Mouse (Mus musculus): Measurements from ENCODE around the gene Kif26b. TPM values are rescaled to one million over a fixed set of nuclear protein-coding genes. Genes with fewer than 3 reads are reported as not detected.

Gene Kif26b
- polyA plus RNA-seq, 1 experiment: 0.15 TPM

DNA sequence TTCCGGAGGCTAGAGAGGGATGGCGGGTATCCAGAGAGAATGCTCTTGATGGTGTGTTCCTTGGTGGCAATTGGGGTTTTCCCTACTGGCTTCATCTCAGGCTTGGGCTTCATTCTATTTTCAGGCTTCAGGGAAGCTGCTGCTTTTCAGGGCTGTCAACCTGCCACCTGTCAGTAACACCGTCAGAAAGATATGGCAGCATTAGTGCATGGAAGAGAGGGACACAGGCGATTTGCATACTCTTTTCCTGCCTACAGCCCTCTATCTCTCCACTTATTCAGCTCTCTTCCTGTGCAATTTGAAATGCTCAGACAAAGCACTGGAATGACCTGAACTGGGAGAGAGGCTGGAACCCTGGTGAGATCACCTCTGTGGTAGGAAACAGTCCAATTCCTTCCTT is 117.7 kb downstream of the Kif26b start:
- H3K27ac ChIP-seq (ENCODE audit: insufficient read depth, low read depth, low read length): no peak overlapping the region
- H3K4me1 ChIP-seq (ENCODE audit: control insufficient read depth, insufficient read depth, low read length): no peaks in the 10 kb centered on the region
- TF ChIP-seq POLR2A (IDR thresholded peaks at IDR 0.05; ENCODE audit: borderline replicate concordance, low read depth, low read length) (no peak), CTCF (IDR thresholded peaks at IDR 0.05; ENCODE audit: low read depth, low read length) (no peak)
- H3K4me3 ChIP-seq (ENCODE audit: insufficient read depth, low read length): no peak overlapping the region

DNA sequence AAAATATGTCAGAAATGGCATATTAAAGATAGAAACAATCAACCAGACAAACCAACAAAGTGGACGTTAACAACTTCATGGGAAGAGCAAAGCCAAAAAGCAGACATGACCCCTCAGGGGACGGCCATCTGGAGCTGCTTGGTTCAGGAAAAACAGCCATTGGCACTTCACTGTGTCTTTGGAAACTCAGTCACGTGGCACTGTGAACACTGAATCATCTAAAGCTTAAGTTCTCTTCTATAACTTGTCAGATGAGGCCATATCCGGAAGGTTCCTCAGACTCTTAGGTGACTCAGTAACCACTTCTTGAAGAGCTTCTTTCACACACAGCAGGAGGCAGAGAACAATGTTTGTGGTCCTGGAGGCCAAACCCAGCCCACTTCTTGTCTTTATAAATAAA is 126.6 kb downstream of the Kif26b start:
- Histone ChIP-seq H3K4me1 (ENCODE audit: control insufficient read depth, insufficient read depth, low read length) (no peaks in the 10 kb centered on the region), H3K4me3 (ENCODE audit: insufficient read depth, low read length) (no peak overlapping the region), H3K27ac (ENCODE audit: insufficient read depth, low read depth, low read length) (no peak overlapping the region)
- TF ChIP-seq POLR2A (IDR thresholded peaks at IDR 0.05; ENCODE audit: borderline replicate concordance, low read depth, low read length) (no peak), CTCF (IDR thresholded peaks at IDR 0.05; ENCODE audit: low read depth, low read length) (no peak)

DNA sequence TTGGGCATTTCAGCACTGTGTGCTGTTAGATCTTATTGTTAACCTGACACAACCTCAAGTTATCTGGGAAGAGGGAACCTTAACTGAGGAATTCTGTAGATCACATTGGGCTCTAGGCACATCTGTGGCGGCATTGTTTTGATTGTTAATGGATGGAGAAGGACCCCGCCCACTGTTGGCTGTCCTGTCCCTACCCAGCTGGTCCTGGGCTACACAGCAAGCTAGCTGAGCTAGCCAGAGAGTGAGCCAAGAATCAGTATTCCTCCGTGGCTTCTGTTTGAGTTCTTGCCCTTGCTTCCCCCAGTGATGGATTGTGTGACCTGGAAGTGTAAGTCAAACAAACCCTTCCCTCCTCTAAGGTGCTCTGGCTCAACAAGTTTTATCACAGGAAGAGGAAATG is 132.1 kb downstream of the Kif26b start:
- Histone ChIP-seq H3K4me3 (ENCODE audit: insufficient read depth, low read length) (no peak overlapping the region), H3K4me1 (ENCODE audit: control insufficient read depth, insufficient read depth, low read length) (peaks cover 13% of the 10 kb centered on the region)
- TF ChIP-seq POLR2A (IDR thresholded peaks at IDR 0.05; ENCODE audit: borderline replicate concordance, low read depth, low read length): no peak
- TF ChIP-seq CTCF (IDR thresholded peaks at IDR 0.05; ENCODE audit: low read depth, low read length): no peak

DNA sequence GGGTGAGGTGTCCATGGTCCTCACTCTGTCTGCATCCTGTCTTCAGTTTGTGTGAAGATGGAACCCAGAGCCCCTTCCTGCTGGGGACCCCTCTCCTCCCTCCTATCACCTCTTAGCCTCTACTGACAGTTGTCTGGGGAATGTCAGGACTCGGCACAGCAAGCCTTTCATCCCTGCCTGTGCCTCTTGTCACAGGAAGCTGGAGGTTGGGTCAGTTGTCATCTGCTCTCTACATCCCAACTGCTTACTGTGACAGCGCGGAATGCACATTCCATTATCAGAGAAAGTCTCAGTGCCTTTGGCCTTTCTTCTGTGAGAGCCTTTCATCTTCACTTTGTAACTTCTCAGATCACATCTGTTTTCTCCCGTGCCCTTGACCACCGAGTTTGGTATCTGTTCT is 132.6 kb downstream of the Kif26b start:
- no peak overlapping the region for H3K27ac ChIP-seq (ENCODE audit: insufficient read depth, low read depth, low read length)
- H3K4me1 ChIP-seq (ENCODE audit: control insufficient read depth, insufficient read depth, low read length): peaks cover 13% of the 10 kb centered on the region
- H3K4me3 ChIP-seq (ENCODE audit: insufficient read depth, low read length): no peak overlapping the region
- no peak for TF ChIP-seq POLR2A (IDR thresholded peaks at IDR 0.05; ENCODE audit: borderline replicate concordance, low read depth, low read length)
- TF ChIP-seq CTCF (IDR thresholded peaks at IDR 0.05; ENCODE audit: low read depth, low read length): no peak

More for the DNA sequence above, 132.1 kb downstream of the Kif26b start:
- no peak overlapping the region for H3K27ac ChIP-seq (ENCODE audit: insufficient read depth, low read depth, low read length)

DNA sequence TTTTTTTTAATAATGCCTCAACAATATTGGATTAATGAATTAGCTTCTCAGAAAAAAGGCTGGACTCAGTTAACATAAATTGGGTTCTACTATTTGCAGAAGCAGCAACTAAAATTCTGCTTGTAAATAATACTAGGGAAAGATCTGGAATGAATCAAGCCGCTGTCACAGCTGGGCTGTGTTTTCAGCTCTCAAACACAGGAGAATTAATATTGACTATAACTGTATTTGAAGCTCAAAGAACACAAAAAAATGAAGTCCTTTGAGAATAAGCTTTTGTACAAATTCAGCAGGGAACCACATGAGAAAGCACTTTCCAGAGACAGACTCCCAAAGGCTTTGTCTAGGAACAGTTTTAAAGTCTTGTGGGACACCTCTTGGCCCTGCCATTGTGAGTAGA is 134.6 kb downstream of the Kif26b start:
- TF ChIP-seq CTCF (IDR thresholded peaks at IDR 0.05; ENCODE audit: low read depth, low read length) (no peak), POLR2A (IDR thresholded peaks at IDR 0.05; ENCODE audit: borderline replicate concordance, low read depth, low read length) (no peak)
- no peak overlapping the region for H3K4me3 ChIP-seq (ENCODE audit: insufficient read depth, low read length)
- peaks cover 13% of the 10 kb centered on the region for H3K4me1 ChIP-seq (ENCODE audit: control insufficient read depth, insufficient read depth, low read length)
- no peak overlapping the region for H3K27ac ChIP-seq (ENCODE audit: insufficient read depth, low read depth, low read length)

DNA sequence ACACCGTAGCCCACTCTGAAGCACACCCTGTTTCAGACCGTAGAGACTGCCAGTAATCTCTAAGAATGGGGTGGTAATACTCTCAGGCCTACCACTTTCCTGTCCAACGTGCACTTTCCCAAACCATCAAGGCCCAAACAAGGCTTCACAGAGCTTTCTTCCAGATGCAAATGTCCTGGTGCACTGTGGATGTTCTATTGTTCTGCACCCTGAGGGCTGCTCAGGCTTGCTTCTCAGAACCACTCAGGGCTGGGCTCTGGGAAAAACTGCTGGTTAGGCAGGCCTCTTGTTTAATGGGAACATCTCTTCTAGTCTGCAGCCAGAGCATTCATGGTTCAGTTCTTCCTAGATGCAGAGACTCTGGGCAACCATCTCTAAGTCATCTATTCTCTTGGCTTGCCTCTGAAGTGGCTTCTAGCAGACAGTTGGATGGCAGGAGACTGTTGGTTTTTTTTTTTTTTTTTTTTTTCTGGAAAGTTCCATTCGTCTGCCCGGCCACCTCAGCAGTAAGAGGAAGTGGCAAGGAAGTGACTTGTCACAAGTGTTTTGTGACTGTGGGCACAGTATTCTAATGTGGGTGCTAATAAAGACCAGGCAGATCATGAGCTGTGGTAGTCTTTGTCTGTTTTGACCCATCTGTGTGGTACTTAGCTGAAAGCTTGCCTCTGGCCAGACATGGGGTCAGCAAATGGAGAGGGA is 135.5 kb downstream of the Kif26b start:
- Histone ChIP-seq H3K27ac (ENCODE audit: insufficient read depth, low read depth, low read length) (no peak overlapping the region), H3K4me3 (ENCODE audit: insufficient read depth, low read length) (no peak overlapping the region), H3K4me1 (ENCODE audit: control insufficient read depth, insufficient read depth, low read length) (peaks cover 13% of the 10 kb centered on the region)
- no peak for TF ChIP-seq CTCF (IDR thresholded peaks at IDR 0.05; ENCODE audit: low read depth, low read length)

DNA sequence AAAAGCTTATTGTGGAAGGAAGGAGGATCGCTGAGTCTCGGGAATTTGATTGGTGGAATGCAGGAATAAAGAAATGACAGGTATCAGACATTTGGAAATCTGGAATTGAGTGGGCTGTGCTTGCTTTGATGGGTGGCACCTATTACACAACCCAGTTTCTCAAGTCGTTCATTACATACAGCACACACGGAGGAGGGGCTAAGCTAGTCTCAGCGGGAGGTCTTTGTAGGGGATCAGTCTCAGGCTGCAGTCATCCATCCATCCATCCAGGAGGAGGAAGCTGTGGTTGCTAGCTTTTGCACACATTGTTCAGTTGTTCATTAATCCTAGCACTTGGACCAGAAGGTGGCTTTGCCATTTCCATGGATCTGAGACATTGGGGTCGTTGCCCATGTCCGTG is 137.6 kb downstream of the Kif26b start:
- Histone ChIP-seq H3K4me3 (ENCODE audit: insufficient read depth, low read length) (no peak overlapping the region), H3K27ac (ENCODE audit: insufficient read depth, low read depth, low read length) (no peak overlapping the region), H3K4me1 (ENCODE audit: control insufficient read depth, insufficient read depth, low read length) (peaks cover 13% of the 10 kb centered on the region)
- no peak for TF ChIP-seq CTCF (IDR thresholded peaks at IDR 0.05; ENCODE audit: low read depth, low read length)
- no peak for TF ChIP-seq POLR2A (IDR thresholded peaks at IDR 0.05; ENCODE audit: borderline replicate concordance, low read depth, low read length)

DNA sequence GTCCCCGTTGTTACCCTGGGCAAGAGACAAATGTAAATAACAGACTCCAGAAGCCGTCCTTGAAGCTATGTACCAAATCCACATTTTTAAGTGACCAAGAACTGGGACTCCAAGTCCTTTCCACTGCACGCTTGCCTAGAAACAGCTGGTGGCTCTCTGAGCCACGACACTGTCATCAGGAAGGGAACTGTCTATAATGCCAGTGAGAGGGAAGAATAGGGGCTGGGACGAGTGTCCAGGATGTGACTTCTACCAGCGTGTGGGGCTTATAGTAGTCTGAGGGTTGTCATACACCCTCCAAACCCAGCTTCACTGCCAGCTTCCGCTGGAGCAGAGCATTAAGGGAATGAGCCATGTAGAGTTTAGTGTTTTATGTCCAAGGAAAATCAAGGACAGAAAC is 138.9 kb downstream of the Kif26b start:
- no peak overlapping the region for H3K4me3 ChIP-seq (ENCODE audit: insufficient read depth, low read length)
- H3K27ac ChIP-seq (ENCODE audit: insufficient read depth, low read depth, low read length): no peak overlapping the region
- TF ChIP-seq CTCF (IDR thresholded peaks at IDR 0.05; ENCODE audit: low read depth, low read length): no peak
- no peak for TF ChIP-seq POLR2A (IDR thresholded peaks at IDR 0.05; ENCODE audit: borderline replicate concordance, low read depth, low read length)
- H3K4me1 ChIP-seq (ENCODE audit: control insufficient read depth, insufficient read depth, low read length): peaks cover 13% of the 10 kb centered on the region

DNA sequence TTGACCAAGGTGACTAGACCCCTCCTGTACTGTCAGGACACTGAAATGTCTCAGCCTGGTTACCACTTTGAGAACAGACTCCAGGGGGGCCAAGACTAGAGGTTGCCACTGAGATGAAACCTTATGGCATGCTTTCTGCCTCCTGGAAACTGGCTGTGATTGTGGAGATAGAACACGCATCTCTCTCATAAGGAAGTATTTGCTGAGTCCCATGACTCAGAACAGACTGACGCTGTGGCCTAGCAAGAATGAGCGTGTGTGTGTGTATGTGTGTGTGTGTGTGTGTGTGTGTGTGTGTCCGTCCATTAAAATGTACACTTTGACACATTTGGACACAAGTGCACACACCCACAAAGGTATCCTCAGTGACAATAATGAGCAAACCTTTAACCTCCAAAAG is 140.0 kb downstream of the Kif26b start:
- H3K4me3 ChIP-seq (ENCODE audit: insufficient read depth, low read length): no peak overlapping the region
- TF ChIP-seq CTCF (IDR thresholded peaks at IDR 0.05; ENCODE audit: low read depth, low read length) (no peak), POLR2A (IDR thresholded peaks at IDR 0.05; ENCODE audit: borderline replicate concordance, low read depth, low read length) (no peak)

DNA sequence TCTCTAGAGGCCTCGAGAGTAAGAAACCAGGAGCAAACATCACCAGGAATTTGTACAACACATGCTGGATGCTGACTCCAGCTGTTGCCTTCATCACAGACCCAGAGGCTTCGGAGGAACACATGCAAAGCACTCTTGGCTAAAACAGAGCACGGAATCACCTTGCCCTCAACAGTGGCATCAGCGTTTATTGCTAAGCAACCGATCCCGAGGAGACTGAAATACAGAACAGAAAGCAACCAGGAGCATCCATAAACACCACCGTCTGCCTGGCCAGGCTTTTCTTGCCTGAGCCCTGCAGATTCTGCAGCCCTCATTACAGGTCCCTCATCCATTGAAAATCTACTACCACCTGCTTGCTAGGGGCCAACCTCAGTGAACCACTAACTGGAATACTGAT is 144.1 kb downstream of the Kif26b start:
- no peak overlapping the region for H3K27ac ChIP-seq (ENCODE audit: insufficient read depth, low read depth, low read length)
- no peak overlapping the region for H3K4me3 ChIP-seq (ENCODE audit: insufficient read depth, low read length)
- peaks cover 21% of the 10 kb centered on the region for H3K4me1 ChIP-seq (ENCODE audit: control insufficient read depth, insufficient read depth, low read length)
- no peak for TF ChIP-seq POLR2A (IDR thresholded peaks at IDR 0.05; ENCODE audit: borderline replicate concordance, low read depth, low read length)
- no peak for TF ChIP-seq CTCF (IDR thresholded peaks at IDR 0.05; ENCODE audit: low read depth, low read length)

More for the DNA sequence above, 140.0 kb downstream of the Kif26b start:
- Histone ChIP-seq H3K4me1 (ENCODE audit: control insufficient read depth, insufficient read depth, low read length) (peaks cover 12% of the 10 kb centered on the region), H3K27ac (ENCODE audit: insufficient read depth, low read depth, low read length) (no peak overlapping the region)
